Mouse (Mus musculus): Measurements from ENCODE around the gene Rcor2. TPM values are rescaled to one million over a fixed set of nuclear protein-coding genes. Genes with fewer than 3 reads are reported as not detected.

Gene Rcor2
- polyA plus RNA-seq, 3 experiments from 2014 or later: not detected

Other genes starting within 250 kb of the Rcor2 start
- 100 to 1,000 TPM; 253 to 288 (median 257) TPM for gene Fermt3, start 247.9 kb upstream of the Rcor2 start, polyA plus RNA-seq (2017; shearing (Covaris generic))
- 100 to 1,000 TPM; 104 to 160 (median 120) TPM for gene Stip1, start 227.4 kb upstream of the Rcor2 start, polyA plus RNA-seq (2017; shearing (Covaris generic))
- gene Macrod1, start 210.5 kb upstream of the Rcor2 start, polyA plus RNA-seq (2017; shearing (Covaris generic)): 1 to 10 TPM in 2 of 3 experiments, under 1 TPM in 1; 0.99 to 3.1 (median 1.8) TPM
- under 1 TPM in 1 of 3 experiments, not detected in 2; 0.20 TPM for gene Flrt1, start 161.6 kb upstream of the Rcor2 start, polyA plus RNA-seq (2017; shearing (Covaris generic))
- gene Otub1, start 61.0 kb upstream of the Rcor2 start, polyA plus RNA-seq (2017; shearing (Covaris generic)): 100 to 1,000 TPM; 164 to 183 (median 169) TPM
- gene Cox8a, start 49.7 kb upstream of the Rcor2 start, polyA plus RNA-seq (2017; shearing (Covaris generic)): 100 to 1,000 TPM; 284 to 445 (median 299) TPM
- 10 to 100 TPM; 21.3 to 28.4 (median 27.4) TPM for gene Naa40, start 26.1 kb upstream of the Rcor2 start, polyA plus RNA-seq (2017; shearing (Covaris generic))
- 10 to 100 TPM; 50.5 to 69.5 (median 57.4) TPM for gene Mark2, start 74.5 kb downstream of the Rcor2 start, polyA plus RNA-seq (2017; shearing (Covaris generic))
- gene Spindoc, start 115.7 kb downstream of the Rcor2 start, polyA plus RNA-seq (2017; shearing (Covaris generic)): 1 to 10 TPM; 2.8 to 4.4 (median 3.6) TPM
- gene 2700081O15Rik, start 150.3 kb downstream of the Rcor2 start, polyA plus RNA-seq (2017; shearing (Covaris generic)): under 1 TPM; 0.10 to 0.23 (median 0.15) TPM
- gene Rtn3, start 216.0 kb downstream of the Rcor2 start, polyA plus RNA-seq (2017; shearing (Covaris generic)): 10 to 100 TPM; 36.0 to 58.3 (median 45.6) TPM
- gene Atl3, start 226.7 kb downstream of the Rcor2 start, polyA plus RNA-seq (2017; shearing (Covaris generic)): 10 to 100 TPM; 21.2 to 26.6 (median 26.2) TPM